Mouse (Mus musculus): ENCODE data around the gene 2610301B20Rik.
"Not testable (repeated sequence)": the region's sequence is repeated elsewhere in the genome, so short reads cannot be mapped to it uniquely, and the experiment has no call there.

Gene 2610301B20Rik

GRCm38 (mm10) chr4:10911417-10911816 lies 37.1 kb downstream of the 2610301B20Rik start:
- not testable (repeated sequence) for DNase-seq (ENCODE audit: low spot score)

DNA sequence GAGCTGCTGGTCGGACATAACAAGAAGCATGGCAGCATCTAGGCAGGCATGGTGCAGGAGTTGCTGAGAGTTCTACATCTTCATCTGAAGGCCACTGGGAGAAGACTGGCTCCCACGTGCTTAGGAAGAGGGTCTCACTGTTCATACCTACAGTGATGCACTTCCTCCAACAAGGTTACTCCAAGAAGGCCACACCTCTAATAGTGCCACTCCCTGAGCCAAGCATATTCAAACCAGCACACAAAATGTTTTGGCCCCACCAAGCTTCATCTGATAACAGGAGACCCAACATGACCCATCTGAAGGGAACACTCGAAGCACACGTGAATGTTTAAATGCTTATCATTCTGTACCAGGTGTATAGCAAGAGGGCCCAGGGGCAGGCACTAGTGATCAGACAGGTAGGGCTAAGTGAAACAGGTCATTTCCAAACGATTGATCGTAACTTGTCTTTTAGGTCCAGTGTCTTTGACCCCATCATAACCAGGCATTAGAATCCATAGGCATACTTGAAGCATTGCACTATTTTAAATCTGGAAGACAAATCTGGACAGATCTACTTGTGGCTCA lies 37.7 kb downstream of the 2610301B20Rik start:
- DNase-seq (ENCODE audit: low spot score): no peak

DNA sequence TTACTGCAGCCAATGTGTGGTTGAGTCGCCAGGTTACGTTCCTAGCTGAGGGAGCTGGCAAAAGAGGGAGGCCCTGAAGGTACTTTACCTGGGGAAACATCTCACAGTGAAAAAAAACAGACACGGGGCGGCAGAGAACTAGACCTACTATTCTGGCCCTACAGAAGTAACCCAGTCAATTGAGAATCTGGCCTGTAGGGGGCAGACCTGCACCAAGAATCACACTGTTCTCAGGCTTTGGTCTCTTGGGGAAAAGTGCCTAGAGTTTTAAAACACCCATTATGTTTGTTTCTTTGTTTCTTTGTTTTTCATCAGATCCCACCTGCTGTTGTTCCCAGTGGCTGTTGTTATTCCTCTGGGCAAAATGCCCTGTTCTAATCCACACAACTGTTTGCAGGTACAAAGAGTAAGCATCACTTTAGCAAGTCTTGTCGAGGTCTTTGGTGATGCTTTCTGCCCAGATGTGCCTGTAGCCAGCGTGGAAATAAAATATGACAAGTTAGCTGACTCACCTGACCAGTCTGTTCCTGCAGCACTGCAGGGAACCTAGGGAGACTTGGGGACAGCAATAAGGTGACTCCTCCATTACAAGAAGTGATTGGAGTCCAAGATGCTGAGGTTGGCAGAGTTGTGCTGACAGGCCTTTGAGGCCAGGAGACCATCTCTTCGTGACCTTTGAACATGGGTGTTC lies 38.5 kb downstream of the 2610301B20Rik start:
- DNase-seq (ENCODE audit: low spot score): peak; percentile 81

DNA sequence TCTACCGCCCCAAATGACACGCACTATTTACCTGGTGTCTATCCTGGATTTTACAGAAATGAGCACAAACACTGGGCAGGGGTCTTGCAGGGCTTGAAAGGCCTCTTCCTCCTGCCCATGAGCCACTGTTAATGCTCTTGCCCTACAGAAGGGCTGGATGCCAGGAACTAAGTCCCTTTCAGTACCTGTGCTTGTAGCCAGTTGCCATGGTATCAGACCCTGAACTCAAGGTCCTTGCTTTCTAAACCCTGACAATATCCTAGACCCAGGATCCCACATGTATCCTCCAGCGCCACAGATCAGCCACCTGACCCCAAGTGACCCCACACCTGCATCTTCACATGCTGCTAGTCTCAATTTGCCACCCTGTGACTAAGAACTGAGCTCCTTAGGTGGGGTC lies 39.1 kb downstream of the 2610301B20Rik start:
- DNase-seq (ENCODE audit: low spot score): no peak

GRCm38 (mm10) chr4:10914766-10915165 lies 40.5 kb downstream of the 2610301B20Rik start:
- DNase-seq (ENCODE audit: low spot score): no peak

DNA sequence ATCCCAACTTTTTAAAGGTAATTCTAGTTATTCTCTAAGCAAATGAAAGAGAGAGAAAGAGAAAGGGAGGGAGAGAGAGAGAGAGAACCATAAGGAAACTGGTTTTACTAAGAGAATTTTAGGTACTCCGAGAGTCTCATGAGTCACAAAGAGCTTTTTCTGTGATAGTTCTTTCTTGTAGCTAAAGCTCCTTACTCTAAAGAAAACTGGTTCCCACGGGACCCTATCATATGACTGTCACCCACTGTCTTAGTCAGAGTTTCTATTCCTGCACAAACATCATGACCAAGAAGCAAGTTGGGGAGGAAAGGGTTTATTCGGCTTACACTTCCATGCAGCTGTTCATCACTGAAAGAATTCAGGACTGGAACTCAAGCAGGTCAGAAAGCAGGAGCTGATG lies 41.0 kb downstream of the 2610301B20Rik start:
- no peak for DNase-seq (ENCODE audit: low spot score)

GRCm38 (mm10) chr4:10918402-10918801 lies 44.1 kb downstream of the 2610301B20Rik start:
- no peak for DNase-seq (ENCODE audit: low spot score)

DNA sequence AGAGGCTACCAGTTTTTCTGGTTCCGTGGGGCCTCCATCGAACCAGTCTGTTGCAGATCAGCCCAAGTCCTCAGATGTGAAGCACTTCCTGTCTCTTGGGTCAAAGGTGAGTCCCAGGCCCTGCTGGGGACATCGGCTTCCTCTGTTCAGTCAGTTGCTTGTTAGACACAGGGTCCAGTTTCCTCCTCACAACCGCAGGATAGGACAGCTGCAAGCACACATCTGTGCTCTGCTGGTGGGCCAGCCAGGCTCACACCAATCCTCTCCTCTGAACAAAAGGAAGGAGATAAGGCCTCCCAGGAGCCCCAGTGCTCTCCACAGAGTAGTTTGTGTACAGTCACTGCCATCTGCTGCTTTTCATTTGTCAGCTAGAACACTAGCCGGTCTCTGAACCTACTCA lies 44.8 kb downstream of the 2610301B20Rik start:
- peak; percentile 27 for DNase-seq (ENCODE audit: low spot score)

- DNase-seq (ENCODE audit: low spot score): no peak
Measured at GRCm38 (mm10) chr4:10919530-10919929, 45.2 kb downstream of the 2610301B20Rik start.

DNA sequence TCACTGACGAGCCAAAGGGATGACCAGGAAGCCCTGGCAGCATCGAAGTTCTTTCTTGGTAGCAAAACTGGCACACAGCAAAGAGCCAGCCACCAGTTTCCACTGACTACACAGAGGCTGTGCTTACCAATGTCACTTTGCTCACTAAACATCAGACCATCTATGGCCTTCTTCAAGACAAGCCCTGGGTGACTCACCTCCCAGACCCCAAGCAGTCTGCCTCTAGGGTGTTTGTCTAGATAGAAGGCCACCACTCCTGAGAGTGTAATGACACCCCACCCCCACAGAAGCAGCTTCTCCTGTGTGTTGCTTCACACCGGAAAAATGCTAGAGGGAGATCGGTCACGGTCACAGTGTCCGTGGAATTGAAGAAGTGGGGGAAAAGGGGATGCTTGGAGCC lies 45.7 kb downstream of the 2610301B20Rik start:
- no peak for DNase-seq (ENCODE audit: low spot score)

GRCm38 (mm10) chr4:10920622-10921021 lies 46.3 kb downstream of the 2610301B20Rik start:
- no peak for DNase-seq (ENCODE audit: low spot score)

DNA sequence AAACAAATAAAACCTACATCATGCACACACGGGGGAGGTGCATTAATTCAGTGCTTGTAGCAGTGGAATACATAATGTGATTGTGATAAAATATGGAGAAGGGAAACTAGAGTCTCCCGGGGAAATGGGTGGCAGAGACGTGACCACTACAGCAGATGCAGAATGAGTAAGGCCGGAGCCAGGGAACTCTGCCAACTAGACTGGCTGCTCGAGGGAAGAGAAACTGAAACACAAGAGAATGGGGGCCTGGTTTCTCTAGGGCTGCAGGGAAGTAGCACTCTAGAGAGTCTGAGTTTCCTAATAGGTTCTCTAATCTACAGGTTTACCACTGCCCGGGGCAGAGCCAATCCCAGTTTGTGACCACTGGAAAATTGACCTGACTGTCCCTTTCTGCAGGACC lies 48.9 kb downstream of the 2610301B20Rik start:
- no peak for DNase-seq (ENCODE audit: low spot score)

- DNase-seq (ENCODE audit: low spot score): no peak
Measured at GRCm38 (mm10) chr4:10924140-10924539, 49.8 kb downstream of the 2610301B20Rik start.

- DNase-seq (ENCODE audit: low spot score): no peak
Measured at GRCm38 (mm10) chr4:10924541-10924940, 50.2 kb downstream of the 2610301B20Rik start.

DNA sequence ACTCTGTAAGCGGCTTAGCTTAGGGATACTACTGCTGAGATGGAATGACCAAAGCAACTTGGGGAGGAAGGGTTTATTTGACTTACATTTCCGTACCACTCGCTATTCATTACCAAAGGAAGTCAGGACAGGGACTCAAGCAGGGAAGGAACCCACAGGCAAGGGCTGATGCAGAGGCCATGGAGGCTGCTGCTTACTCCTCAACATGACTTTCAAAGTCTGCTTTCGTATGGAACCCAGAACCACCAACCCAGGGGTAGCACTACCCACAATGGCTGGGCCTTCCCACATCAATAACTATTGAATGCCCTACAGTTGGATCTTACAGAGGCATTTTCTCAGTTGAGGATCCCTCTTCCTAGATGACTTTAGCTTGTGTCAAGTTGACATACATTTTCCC lies 52.1 kb downstream of the 2610301B20Rik start:
- no peak for DNase-seq (ENCODE audit: low spot score)

GRCm38 (mm10) chr4:10928158-10928557 lies 53.9 kb downstream of the 2610301B20Rik start:
- no peak for DNase-seq (ENCODE audit: low spot score)

DNA sequence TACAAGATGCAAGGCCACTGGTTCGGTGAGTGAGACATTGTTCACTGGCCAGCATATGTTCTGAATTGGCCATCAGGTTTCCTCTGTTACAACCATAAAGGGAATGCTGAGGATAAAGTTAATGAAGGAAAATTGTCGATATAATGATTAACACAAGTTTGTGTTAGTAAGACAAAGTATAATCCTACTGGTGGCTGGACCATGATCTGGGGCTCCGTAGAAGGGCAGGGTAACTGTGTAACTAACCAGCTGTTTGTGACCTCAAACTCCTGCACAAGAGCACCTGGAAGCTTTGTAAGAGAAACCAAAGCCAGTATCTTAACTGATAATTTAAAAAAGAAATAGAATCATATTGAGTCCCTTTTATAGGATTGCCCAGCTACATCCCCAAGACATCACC lies 55.4 kb downstream of the 2610301B20Rik start:
- DNase-seq (ENCODE audit: low spot score): no peak

DNA sequence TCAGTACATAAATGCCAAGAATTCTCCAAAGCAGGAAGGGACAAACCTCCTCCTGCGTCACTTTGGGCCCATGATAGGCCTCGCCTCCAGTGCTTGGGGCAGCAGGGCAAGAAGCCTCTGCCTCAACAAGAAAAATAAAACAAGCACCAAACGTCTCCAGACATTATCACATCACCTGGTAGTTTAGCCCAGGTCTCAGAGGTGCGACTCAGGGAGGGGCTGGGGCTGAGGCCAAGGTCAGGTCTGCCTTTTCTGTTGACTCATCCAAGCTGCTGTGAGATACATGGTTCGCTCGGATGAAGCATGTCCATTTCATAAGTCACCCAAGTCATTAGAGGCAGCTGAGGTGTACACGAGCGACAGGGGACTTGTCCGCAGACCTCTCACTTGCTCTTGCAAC lies 56.7 kb downstream of the 2610301B20Rik start:
- DNase-seq (ENCODE audit: low spot score): no peak

- no peak for DNase-seq (ENCODE audit: low spot score)
Measured at GRCm38 (mm10) chr4:10932091-10932745, 57.9 kb downstream of the 2610301B20Rik start.

GRCm38 (mm10) chr4:10932782-10933181 lies 58.5 kb downstream of the 2610301B20Rik start:
- no peak for DNase-seq (ENCODE audit: low spot score)

DNA sequence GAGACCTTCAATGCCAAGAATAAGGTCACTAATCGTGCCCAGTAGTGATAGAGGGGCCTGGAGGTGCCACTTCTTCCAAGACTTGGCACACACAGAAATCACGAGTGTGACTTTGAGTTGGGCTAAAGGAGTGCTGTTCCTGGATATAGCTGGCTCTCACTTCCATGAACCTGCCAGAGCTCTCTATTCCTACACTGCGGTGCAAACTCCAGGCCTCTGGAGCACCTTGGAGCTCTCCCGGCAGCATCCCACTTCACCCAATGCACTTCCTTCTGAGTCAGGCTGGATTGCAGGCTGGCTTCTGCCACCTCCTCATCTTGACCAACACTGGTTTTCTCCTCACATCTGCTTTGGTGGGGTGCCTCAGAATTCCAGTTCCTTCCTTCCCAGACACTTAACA lies 62.5 kb downstream of the 2610301B20Rik start:
- DNase-seq (ENCODE audit: low spot score): no peak
